Mouse (Mus musculus) C2C12 (cell line): ENCODE results near the gene Cdv3. TPM values are rescaled to one million over a fixed set of nuclear protein-coding genes. Genes with fewer than 3 reads are reported as not detected.

Experiments used
- H3K27me3 ChIP-seq: one replicate; pipeline ENCODE4 v1.6.1; 2011; ENCODE audit not compliant: control insufficient read depth, insufficient read depth, insufficient read length
- H3K36me3 ChIP-seq: one replicate; pipeline ENCODE4 v1.6.1; 2011; ENCODE audit not compliant: control insufficient read depth, insufficient read depth
- H3K4me3 ChIP-seq: one replicate; pipeline ENCODE4 v1.5.1; 2011; ENCODE audit warnings: mild to moderate bottlenecking, control low read depth; ENCODE audit not compliant: poor library complexity, insufficient read depth, severe bottlenecking
- H3K79me2 ChIP-seq: one replicate; pipeline ENCODE4 v1.6.1; 2011; ENCODE audit not compliant: control insufficient read depth, insufficient read depth
- H3K79me3 ChIP-seq: one replicate; pipeline ENCODE4 v1.6.1; 2011; ENCODE audit warnings: low read depth, control low read depth
- H3ac ChIP-seq: one replicate; pipeline ENCODE3; 2011; ENCODE audit warnings: low read depth; ENCODE audit not compliant: control insufficient read depth, insufficient read length
- CEBPB ChIP-seq: IDR thresholded peaks from one replicate; pipeline ENCODE4 v1.6.1; 2011; ENCODE audit warnings: low read depth, mild to moderate bottlenecking, control low read depth, moderate library complexity
- CTCF ChIP-seq: IDR thresholded peaks from one replicate; pipeline ENCODE4 v1.5.1; 2011; ENCODE audit not compliant: control insufficient read depth, insufficient read depth, insufficient read length
- FOSL1 ChIP-seq: IDR thresholded peaks from one replicate; pipeline ENCODE4 v1.8.0; 2011; ENCODE audit warnings: mild to moderate bottlenecking, low read length; ENCODE audit not compliant: poor library complexity, insufficient read depth, severe bottlenecking
- MAX ChIP-seq: IDR thresholded peaks from one replicate; pipeline ENCODE4 v1.6.1; 2011; ENCODE audit warnings: mild to moderate bottlenecking, control low read depth
- MYOD1 ChIP-seq: IDR thresholded peaks from one replicate; pipeline ENCODE4 v1.6.1; 2011; ENCODE audit warnings: low read depth; ENCODE audit not compliant: control insufficient read depth, insufficient read length
- MYOG ChIP-seq: IDR thresholded peaks from one replicate; pipeline ENCODE4 v1.6.1; 2011; ENCODE audit not compliant: control insufficient read depth, insufficient read length; ENCODE audit errors: extremely low read depth
- USF1 ChIP-seq: IDR thresholded peaks from one replicate; pipeline ENCODE4 v1.6.1; 2011; ENCODE audit warnings: low read depth, mild to moderate bottlenecking, control low read depth, moderate library complexity
- polyA plus RNA-seq: library from polyadenylated mRNA; unstranded; fragments of >200 nt; fragmentation: generic; extraction: Trizol; gene quantifications from one replicate; pipeline ENCODE4 v1.2.1, GENCODE M21; 2012; ENCODE audit warnings: missing spikeins

Cdv3 gene
- polyA plus RNA-seq, 1 experiment = 89.2 TPM

GRCm38 (mm10) chr9:103378686-103379085, 13.0 kb upstream of the Cdv3 start:
- Histone ChIP-seq H3K79me2 (no peaks in the 10 kb centered on the region), H3K79me3 (no peaks in the 10 kb centered on the region), H3K27me3 (no peaks in the 10 kb centered on the region), H3ac (no peak overlapping the region), H3K4me3 (no peak overlapping the region), H3K36me3 (no peaks in the 10 kb centered on the region)
- no peak for TF ChIP-seq MYOG
- TF ChIP-seq FOSL1 = no peak
- no peak for TF ChIP-seq CEBPB
- TF ChIP-seq MYOD1 = no peak
- no peak for TF ChIP-seq USF1
- TF ChIP-seq CTCF = no peak

GRCm38 (mm10) chr9:103376346-103377320, 11.0 kb upstream of the Cdv3 start:
- H3ac ChIP-seq = no peak overlapping the region
- no peaks in the 10 kb centered on the region for H3K27me3 ChIP-seq
- H3K36me3 ChIP-seq = no peaks in the 10 kb centered on the region
- no peaks in the 10 kb centered on the region for H3K79me3 ChIP-seq
- peak; percentile 64 for TF ChIP-seq MYOD1
- no peak for TF ChIP-seq MYOG
- H3K79me2 ChIP-seq = no peaks in the 10 kb centered on the region
- no peak overlapping the region for H3K4me3 ChIP-seq

- no peak overlapping the region for H3K4me3 ChIP-seq
- no peaks in the 10 kb centered on the region for H3K36me3 ChIP-seq
- no peaks in the 10 kb centered on the region for H3K79me2 ChIP-seq
- TF ChIP-seq MAX (no peak), CEBPB (peak; percentile 9), CTCF (no peak)
- no peaks in the 10 kb centered on the region for H3K79me3 ChIP-seq
- no peak overlapping the region for H3ac ChIP-seq
- no peaks in the 10 kb centered on the region for H3K27me3 ChIP-seq
Observed at GRCm38 (mm10) chr9:103372271-103373010, 6.8 kb upstream of the Cdv3 start.

GRCm38 (mm10) chr9:103369951-103370350, 4.3 kb upstream of the Cdv3 start:
- H3K79me3 ChIP-seq = peaks cover 2% of the 10 kb centered on the region
- no peaks in the 10 kb centered on the region for H3K36me3 ChIP-seq
- no peak overlapping the region for H3ac ChIP-seq
- H3K4me3 ChIP-seq = no peak overlapping the region
- no peaks in the 10 kb centered on the region for H3K27me3 ChIP-seq
- TF ChIP-seq USF1 = no peak
- no peak for TF ChIP-seq CTCF
- TF ChIP-seq MYOG = no peak
- no peak for TF ChIP-seq CEBPB
- TF ChIP-seq MAX = no peak
- no peak for TF ChIP-seq FOSL1
- no peak for TF ChIP-seq MYOD1
- H3K79me2 ChIP-seq = peaks cover 4% of the 10 kb centered on the region

- Histone ChIP-seq H3K79me3 (peaks cover 35% of the 10 kb centered on the region), H3K79me2 (peaks cover 40% of the 10 kb centered on the region), H3K36me3 (peaks cover 26% of the 10 kb centered on the region), H3ac (peak overlapping the region; percentile 49), H3K4me3 (no peak overlapping the region), H3K27me3 (no peaks in the 10 kb centered on the region)
- no peak for TF ChIP-seq CEBPB
- TF ChIP-seq CTCF = no peak
- TF ChIP-seq MYOG = no peak
- no peak for TF ChIP-seq MAX
- TF ChIP-seq FOSL1 = no peak
- no peak for TF ChIP-seq MYOD1
- no peak for TF ChIP-seq USF1
Observed at GRCm38 (mm10) chr9:103366356-103366755, 716 bp upstream of the Cdv3 start.
